Mouse (Mus musculus) stomach, embryonic 15.5 days (tissue): ENCODE data around the gene Tekt4. TPM values are rescaled to one million over a fixed set of nuclear protein-coding genes. Genes with fewer than 3 reads are reported as not detected.

Experiments
- ATAC-seq: fragments of 200-750 bp; cut with Nextera tagmentation; 2 replicates; pipeline ENCODE4 v1.8.0; 2017; ENCODE audit warnings: low read depth, moderate number of reproducible peaks, moderate TSS enrichment; ENCODE audit not compliant: insufficient read depth, low FRiP score
- H3K27ac ChIP-seq: fragments of 300-500 bp; sonication (generic); 2 replicates; pipeline ENCODE4 v1.5.1; 2015; ENCODE audit warnings: mild to moderate bottlenecking, inconsistent platforms
- H3K27me3 ChIP-seq: fragments of 300-500 bp; sonication (generic); replicated peaks from 2 replicates; pipeline ENCODE4 v1.6.1; 2015; ENCODE audit warnings: inconsistent platforms
- H3K36me3 ChIP-seq: fragments of 300-500 bp; sonication (generic); 2 replicates; pipeline ENCODE4 v1.6.1; 2015; ENCODE audit warnings: inconsistent platforms
- H3K4me1 ChIP-seq: fragments of 300-500 bp; sonication (generic); 2 replicates; pipeline ENCODE4 v1.6.1; 2015; ENCODE audit warnings: inconsistent platforms
- H3K4me2 ChIP-seq: fragments of 300-500 bp; sonication (generic); 2 replicates; pipeline ENCODE4 v1.6.1; 2015; ENCODE audit warnings: mild to moderate bottlenecking, inconsistent platforms
- H3K4me3 ChIP-seq: fragments of 300-500 bp; sonication (generic); replicated peaks from 2 replicates; pipeline ENCODE4 v1.5.1; 2015; ENCODE audit warnings: inconsistent platforms
- H3K9ac ChIP-seq: fragments of 300-500 bp; sonication (generic); 2 replicates; pipeline ENCODE4 v1.6.1; 2015; ENCODE audit warnings: inconsistent platforms
- H3K9me3 ChIP-seq: fragments of 300-500 bp; sonication (generic); 2 replicates; pipeline ENCODE4 v1.6.1; 2016; ENCODE audit warnings: inconsistent platforms
- WGBS: fragments of 180-500 bp; shearing (Covaris S2); methylation state at CpG from one replicate; pipeline ENCODE4 v1.1.7; 2015; 5-methylcytosine and 5-hydroxymethylcytosine counted together
- polyA plus RNA-seq: library from polyadenylated mRNA; unstranded; fragments of >200 nt; fragmentation: Nextera tagmentation; extraction: Ambion mirVana; gene quantifications from 2 replicates; pipeline ENCODE4 v1.2.1, GENCODE M21; 2015

The Tekt4 gene
- polyA plus RNA-seq, 1 experiment from 2014 or later, result 0.12 TPM

DNA sequence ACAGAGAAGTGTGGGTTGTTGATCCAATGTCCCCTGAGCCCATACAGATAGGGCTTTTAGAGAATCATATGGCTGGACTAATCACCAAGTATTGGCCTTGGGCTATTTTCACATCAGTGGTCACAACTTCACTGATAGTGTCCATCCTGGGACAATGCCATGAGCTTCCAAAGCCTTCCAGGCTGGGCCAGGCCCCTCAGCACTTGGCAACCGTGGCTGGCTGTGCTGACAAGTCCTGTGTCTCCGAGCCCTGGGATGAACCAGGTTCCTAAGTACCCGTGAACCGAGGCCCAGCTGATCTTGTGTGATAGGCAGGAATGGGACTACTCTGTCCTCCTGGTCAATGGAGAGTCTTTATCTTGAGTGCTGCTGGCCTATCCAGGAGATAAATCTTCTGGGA is 9.7 kb downstream of the Tekt4 start:
- 79% methylated on average over 4 of the region's 4 CpGs for WGBS
- no peak overlapping the region for H3K4me2 ChIP-seq
- no peak overlapping the region for H3K9ac ChIP-seq
- no peak for ATAC-seq
- no peaks in the 10 kb centered on the region for H3K9me3 ChIP-seq
- no peak overlapping the region for H3K4me3 ChIP-seq
- no peaks in the 10 kb centered on the region for H3K27me3 ChIP-seq
- H3K4me1 ChIP-seq, result peaks cover 13% of the 10 kb centered on the region
- no peak overlapping the region for H3K27ac ChIP-seq
- H3K36me3 ChIP-seq, result no peaks in the 10 kb centered on the region

DNA sequence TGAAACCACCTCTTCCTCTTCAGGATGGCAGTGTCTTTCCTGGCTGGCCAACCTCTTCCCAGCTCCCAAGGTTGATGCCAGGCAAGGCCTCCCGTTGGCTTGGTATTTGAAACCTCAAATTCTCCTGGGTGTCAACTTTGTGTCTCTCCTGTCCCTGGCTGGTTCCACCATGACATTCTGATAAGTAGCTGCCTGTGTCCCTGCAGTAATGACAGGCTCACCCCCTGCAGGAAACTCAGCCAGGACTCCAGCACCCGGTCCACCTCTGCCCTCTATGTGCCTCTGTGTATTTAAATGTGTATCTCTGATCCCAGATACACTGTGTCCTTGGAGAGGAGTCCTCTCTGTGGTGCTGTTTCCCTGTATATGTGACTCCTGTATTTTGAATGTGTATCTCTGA is 11.8 kb downstream of the Tekt4 start:
- Histone ChIP-seq H3K27me3 (no peaks in the 10 kb centered on the region), H3K4me1 (peaks cover 13% of the 10 kb centered on the region), H3K9me3 (no peaks in the 10 kb centered on the region), H3K4me2 (no peak overlapping the region), H3K36me3 (no peaks in the 10 kb centered on the region), H3K9ac (no peak overlapping the region), H3K4me3 (no peak overlapping the region), H3K27ac (no peak overlapping the region)
- WGBS, result 77% methylated on average over 2 of the region's 2 CpGs
- no peak for ATAC-seq

DNA sequence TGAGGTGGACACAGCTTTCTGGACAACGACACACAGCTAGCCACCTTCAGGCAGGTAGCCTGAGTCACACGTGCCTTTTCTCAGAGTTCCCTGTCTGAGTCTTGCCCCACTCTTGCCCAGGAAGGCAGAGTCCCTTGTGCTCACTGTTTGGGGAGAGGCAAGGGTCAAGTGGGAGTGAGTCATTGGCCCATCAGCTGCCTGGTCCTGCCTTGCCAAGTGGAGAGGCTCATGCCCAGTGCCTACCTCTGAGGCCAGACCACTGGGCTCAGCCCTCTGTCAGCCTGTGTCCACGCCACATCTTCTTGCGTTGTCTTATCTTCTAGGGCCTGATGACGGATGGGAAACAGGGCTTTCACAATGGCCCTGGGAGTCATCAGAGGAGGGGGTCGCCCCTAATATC is 13.4 kb downstream of the Tekt4 start:
- H3K4me2 ChIP-seq, result no peak overlapping the region
- ATAC-seq, result no peak
- WGBS, result 53% methylated on average over 6 of the region's 6 CpGs

DNA sequence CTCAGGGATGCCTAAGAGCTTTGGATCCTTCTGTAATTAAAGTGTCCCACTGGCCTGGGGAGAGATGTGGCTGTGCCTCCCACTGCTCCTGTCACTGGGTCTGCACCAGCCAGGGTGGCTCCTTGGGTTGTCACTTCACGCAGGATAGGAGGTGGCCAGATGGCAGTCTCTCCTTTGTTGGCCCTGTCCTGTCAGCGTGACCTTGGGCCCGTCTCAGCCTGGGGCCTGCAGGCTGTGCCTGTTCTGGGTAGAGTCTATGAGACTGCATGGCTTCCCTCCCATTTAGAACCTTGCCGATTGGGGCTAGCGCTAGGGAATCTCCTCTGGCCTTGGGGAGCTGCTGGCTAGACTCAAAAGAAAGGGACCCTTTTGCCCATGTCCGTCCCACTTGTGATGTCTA is 13.9 kb downstream of the Tekt4 start:
- Histone ChIP-seq H3K27ac (no peak overlapping the region), H3K9ac (no peak overlapping the region), H3K4me1 (no peaks in the 10 kb centered on the region), H3K27me3 (0 out of 2 replicates have a peak, but pooled peaks cover 3% of the 10 kb centered on the region), H3K4me2 (no peak overlapping the region), H3K4me3 (no peak overlapping the region), H3K36me3 (no peaks in the 10 kb centered on the region), H3K9me3 (no peaks in the 10 kb centered on the region)
- WGBS, result 65% methylated on average over 6 of the region's 6 CpGs
- ATAC-seq, result no peak

More for the DNA sequence above, 13.4 kb downstream of the Tekt4 start:
- Histone ChIP-seq H3K4me1 (peaks cover 5% of the 10 kb centered on the region), H3K27ac (no peak overlapping the region), H3K36me3 (no peaks in the 10 kb centered on the region), H3K4me3 (no peak overlapping the region), H3K9ac (no peak overlapping the region), H3K27me3 (0 out of 2 replicates have a peak, but pooled peaks cover under 1% of the 10 kb centered on the region), H3K9me3 (no peaks in the 10 kb centered on the region)

DNA sequence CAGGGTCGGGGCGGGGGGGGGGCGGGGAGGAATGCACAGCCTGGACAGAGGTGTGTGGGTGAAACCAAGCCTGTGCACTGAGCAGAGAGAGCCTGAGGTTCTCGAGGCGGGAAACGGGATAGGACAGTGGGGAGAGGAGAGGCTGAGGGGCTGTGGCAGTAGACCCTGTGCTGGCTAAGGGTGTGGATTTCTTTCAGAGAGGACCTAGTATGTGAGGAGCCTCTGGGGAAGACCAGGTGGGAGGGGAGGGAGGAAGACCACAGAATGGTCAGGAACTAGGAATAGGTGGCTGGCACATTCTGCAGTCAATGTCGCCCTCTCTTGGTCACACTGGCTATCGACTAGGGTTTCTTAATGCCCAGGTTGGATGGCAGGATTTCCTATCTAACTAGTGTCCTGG is 15.4 kb downstream of the Tekt4 start:
- peak; percentile 30; the same call in 1 of the 2 replicates for ATAC-seq
- 26% methylated on average over 8 of the region's 8 CpGs for WGBS
- no peak overlapping the region for H3K4me3 ChIP-seq
- no peaks in the 10 kb centered on the region for H3K9me3 ChIP-seq
- H3K36me3 ChIP-seq, result no peaks in the 10 kb centered on the region
- no peak overlapping the region for H3K27ac ChIP-seq
- H3K4me2 ChIP-seq, result no peak overlapping the region
- H3K27me3 ChIP-seq, result 0 out of 2 replicates have a peak, but pooled peaks cover 8% of the 10 kb centered on the region
- no peak overlapping the region for H3K9ac ChIP-seq
- peaks cover 5% of the 10 kb centered on the region; the same call in 1 of the 2 replicates for H3K4me1 ChIP-seq

DNA sequence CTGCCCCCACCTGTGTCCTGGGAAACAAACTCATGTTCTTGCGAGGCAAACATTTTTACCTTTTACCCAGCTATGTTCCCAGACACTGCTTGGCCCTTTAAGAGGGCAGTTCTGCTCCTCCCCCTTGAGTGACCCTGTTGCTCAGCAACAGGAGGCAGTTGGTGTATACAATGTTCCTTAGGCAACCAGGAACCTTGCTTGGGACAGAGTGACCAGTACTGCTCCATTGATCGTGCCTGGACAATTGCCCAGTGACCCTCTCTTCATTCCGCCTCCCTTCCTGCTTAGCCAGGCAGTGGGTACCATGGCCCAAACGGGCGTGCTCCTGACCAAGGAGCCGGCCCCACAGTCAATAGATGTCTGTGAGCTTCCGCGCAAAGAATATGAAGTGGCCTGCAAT is 17.0 kb downstream of the Tekt4 start:
- Histone ChIP-seq H3K36me3 (no peaks in the 10 kb centered on the region), H3K4me2 (peak overlapping the region; percentile 9; the same call in 1 of the 2 replicates), H3K4me1 (peaks cover 10% of the 10 kb centered on the region; the same call in 1 of the 2 replicates), H3K9me3 (no peaks in the 10 kb centered on the region), H3K27ac (no peak overlapping the region), H3K9ac (no peak overlapping the region), H3K27me3 (0 out of 2 replicates have a peak, but pooled peaks cover 8% of the 10 kb centered on the region), H3K4me3 (no peak overlapping the region)
- WGBS, result 40% methylated on average over 8 of the region's 8 CpGs
- ATAC-seq, result no peak

DNA sequence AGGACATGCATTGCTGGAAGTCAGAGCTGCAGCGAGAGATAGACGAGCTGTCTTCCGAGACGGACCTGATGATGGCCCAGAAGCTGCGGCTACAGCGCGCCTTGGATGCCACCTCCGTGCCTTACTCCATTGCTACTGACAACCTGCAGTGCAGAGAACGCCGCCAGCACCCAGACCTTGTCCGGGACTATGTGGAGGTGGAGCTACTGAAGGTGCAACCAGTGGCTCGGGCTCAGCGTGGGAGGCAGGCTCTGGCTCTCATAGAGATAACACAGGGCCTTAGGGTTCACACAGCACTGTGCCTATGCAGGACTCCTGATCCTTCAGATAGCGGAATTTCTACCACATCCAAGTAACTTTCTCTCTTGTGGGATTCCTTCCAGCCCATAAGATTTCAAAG is 17.6 kb downstream of the Tekt4 start:
- Histone ChIP-seq H3K9ac (no peak overlapping the region), H3K4me2 (0 out of 2 replicates have a peak overlapping the region, but pooled peaks have one; percentile 9), H3K27me3 (0 out of 2 replicates have a peak, but pooled peaks cover 8% of the 10 kb centered on the region), H3K4me1 (peaks cover 10% of the 10 kb centered on the region; the same call in 1 of the 2 replicates), H3K4me3 (no peak overlapping the region), H3K36me3 (no peaks in the 10 kb centered on the region), H3K9me3 (no peaks in the 10 kb centered on the region), H3K27ac (no peak overlapping the region)
- ATAC-seq, result no peak
- 41% methylated on average over 14 of the region's 14 CpGs for WGBS

DNA sequence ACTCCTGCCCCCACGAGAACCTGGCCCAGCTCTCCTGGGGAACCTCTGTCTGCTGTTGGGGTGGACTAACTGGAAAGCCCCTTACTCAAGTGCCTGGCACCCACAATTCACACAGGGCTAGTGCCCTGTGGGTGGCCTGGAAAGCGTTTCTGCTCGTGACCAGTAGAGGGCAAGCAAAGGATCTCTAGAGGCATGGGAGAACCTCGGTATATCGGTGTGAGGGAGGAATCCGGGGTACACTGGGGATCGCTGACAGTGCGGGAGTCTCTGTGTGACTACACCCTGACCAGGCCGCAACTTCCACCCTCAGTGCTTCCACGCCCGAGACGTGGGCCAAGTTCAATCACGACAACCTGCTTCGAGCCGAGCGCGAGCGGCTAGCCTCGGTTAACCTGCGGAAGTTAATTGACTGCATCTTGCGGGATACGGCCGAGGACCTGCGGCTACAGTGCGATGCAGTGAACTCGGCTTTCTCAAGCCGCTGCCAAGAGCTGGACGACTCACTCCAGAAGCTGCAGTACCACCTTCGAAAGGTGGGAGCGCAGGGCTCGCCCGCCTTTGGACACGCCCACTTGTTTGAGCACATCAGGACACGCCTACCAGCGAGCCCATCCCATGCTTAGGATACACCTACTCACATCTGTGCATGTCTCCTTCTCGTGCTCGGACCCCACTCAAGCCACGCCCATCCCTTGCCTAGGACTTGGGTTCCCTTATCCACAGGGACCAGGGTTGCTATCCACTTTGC is 20.1 kb downstream of the Tekt4 start:
- Histone ChIP-seq H3K4me1 (peaks cover 10% of the 10 kb centered on the region; the same call in 1 of the 2 replicates), H3K36me3 (no peaks in the 10 kb centered on the region), H3K27me3 (0 out of 2 replicates have a peak, but pooled peaks cover 14% of the 10 kb centered on the region), H3K4me3 (peak overlapping the region; percentile 42), H3K27ac (no peak overlapping the region), H3K4me2 (peak overlapping the region; percentile 87), H3K9ac (peak overlapping the region; percentile 13; the same call in 1 of the 2 replicates), H3K9me3 (no peaks in the 10 kb centered on the region)
- 2% methylated on average over 38 of the region's 38 CpGs for WGBS
- peak; percentile 66 for ATAC-seq

DNA sequence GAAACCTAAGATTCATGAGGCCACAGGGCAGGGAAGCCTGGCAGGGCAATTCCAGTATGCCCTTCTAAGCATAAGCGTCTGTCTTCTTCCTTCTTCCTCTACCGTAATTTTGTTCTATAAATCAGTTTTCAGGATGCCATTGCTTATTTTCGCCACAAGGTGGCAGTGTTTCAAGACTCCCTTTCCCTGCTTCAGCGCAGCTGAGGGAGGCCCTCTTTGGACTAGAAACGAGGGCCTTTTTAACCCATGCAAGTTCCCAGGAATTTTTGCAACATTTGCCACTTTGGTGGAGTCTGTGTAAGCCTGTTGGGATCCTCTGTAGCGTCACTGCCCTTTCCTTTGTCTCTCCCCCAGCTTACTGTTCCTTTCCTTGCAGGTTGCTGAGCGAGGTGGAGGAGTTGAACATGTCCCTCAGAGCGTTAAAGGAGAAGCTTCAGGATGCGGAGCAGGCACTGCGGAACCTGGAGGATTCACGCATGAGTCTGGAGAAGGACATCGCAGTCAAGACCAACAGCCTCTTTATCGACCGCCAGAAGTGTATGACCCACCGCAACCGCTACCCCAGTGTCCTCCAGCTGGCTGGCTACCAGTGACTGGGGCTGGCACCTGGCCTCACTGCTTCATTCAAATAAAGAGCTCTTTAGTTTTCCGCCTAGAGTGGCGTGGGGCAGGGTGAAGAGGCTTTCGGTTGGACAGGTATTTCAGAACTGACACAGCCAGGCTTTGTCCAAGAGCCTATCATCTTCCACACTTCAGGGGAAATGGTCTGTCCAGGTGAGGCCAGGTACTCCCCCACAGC is 21.7 kb downstream of the Tekt4 start:
- 41% methylated on average over 19 of the region's 19 CpGs for WGBS
- H3K27me3 ChIP-seq, result 0 out of 2 replicates have a peak, but pooled peaks cover 14% of the 10 kb centered on the region
- no peak overlapping the region for H3K9ac ChIP-seq
- H3K9me3 ChIP-seq, result no peaks in the 10 kb centered on the region
- no peak overlapping the region for H3K4me3 ChIP-seq
- no peak overlapping the region for H3K4me2 ChIP-seq
- no peak for ATAC-seq
- no peak overlapping the region for H3K27ac ChIP-seq
- no peaks in the 10 kb centered on the region for H3K36me3 ChIP-seq
- H3K4me1 ChIP-seq, result peaks cover 10% of the 10 kb centered on the region; the same call in 1 of the 2 replicates

DNA sequence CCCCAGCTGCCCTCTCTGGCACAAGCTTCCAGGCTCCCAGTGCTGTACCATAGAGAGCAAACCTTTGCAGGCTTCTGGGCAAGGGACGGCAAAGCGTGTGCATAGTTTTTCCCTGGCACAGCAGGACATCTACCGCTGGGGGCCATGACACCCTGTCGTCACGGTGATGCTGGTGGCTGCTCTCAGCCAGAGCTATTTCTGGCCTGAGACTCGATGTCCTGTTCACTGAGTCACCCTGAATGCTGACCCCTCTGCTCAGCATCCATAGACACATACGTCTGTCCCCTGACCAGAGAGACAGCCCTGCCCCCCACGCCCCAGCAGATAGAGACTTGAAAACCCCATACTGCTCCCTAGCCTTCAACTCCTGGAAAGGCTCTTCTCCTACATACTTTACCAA is 25.7 kb downstream of the Tekt4 start:
- no peaks in the 10 kb centered on the region for H3K36me3 ChIP-seq
- no peak overlapping the region for H3K4me3 ChIP-seq
- no peak overlapping the region for H3K27ac ChIP-seq
- no peak overlapping the region for H3K4me2 ChIP-seq
- H3K27me3 ChIP-seq, result peaks cover 7% of the 10 kb centered on the region; the same call in 1 of the 2 replicates
- 55% methylated on average over 8 of the region's 8 CpGs for WGBS
- H3K9ac ChIP-seq, result no peak overlapping the region
- no peaks in the 10 kb centered on the region for H3K9me3 ChIP-seq
- ATAC-seq, result no peak
- 0 out of 2 replicates have a peak, but pooled peaks cover 2% of the 10 kb centered on the region for H3K4me1 ChIP-seq

DNA sequence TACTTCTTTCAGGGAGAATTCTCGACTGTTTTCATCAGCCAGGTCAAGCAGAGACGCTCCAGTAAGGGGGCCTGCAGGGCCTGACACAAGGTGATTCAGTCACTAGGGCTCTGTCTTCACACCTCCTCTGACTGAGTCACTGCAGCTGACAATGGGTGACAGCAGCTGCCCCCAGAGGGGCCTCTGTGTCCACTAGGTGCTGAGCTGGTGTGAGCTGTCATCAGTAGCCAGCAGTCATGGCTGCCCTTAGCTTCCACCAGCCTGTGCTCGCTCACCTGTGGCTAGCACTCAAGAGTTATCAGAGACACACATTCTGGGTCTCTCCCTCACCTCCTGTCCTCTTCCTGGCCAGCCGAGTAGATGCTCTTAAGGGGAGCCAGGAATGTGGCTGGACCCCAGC is 26.4 kb downstream of the Tekt4 start:
- Histone ChIP-seq H3K4me3 (no peak overlapping the region), H3K4me2 (no peak overlapping the region), H3K9me3 (no peaks in the 10 kb centered on the region), H3K27me3 (peaks cover 7% of the 10 kb centered on the region; the same call in 1 of the 2 replicates), H3K27ac (no peak overlapping the region), H3K9ac (no peak overlapping the region), H3K4me1 (0 out of 2 replicates have a peak, but pooled peaks cover 2% of the 10 kb centered on the region), H3K36me3 (no peaks in the 10 kb centered on the region)
- ATAC-seq, result no peak
- 46% methylated on average over 4 of the region's 4 CpGs for WGBS

DNA sequence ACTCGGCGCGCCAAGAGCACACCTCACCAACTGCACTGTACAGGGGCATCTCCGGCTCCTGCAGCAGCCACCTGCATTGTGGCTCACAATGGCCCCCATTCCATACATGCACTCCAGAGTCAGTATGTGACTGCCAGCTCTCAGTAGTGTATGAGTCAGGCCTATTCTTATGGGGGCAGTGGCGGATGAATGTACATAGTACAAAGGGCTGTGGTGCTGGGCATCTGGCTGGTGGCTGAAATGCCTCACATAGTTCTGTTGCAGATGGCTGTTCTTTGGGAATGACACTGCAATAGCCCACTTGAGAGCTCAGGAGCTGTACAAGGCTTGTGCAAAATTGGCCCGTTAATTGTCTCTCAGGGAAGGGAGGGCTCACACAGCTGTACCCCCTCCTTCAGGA is 27.7 kb downstream of the Tekt4 start:
- Histone ChIP-seq H3K9ac (no peak overlapping the region), H3K27ac (no peak overlapping the region), H3K36me3 (no peaks in the 10 kb centered on the region), H3K27me3 (peaks cover 7% of the 10 kb centered on the region; the same call in 1 of the 2 replicates), H3K4me3 (no peak overlapping the region), H3K4me2 (no peak overlapping the region), H3K4me1 (no peaks in the 10 kb centered on the region), H3K9me3 (no peaks in the 10 kb centered on the region)
- 84% methylated on average over 6 of the region's 6 CpGs for WGBS
- no peak for ATAC-seq
